Mouse (Mus musculus) kidney, embryonic 15.5 days (tissue): ENCODE results near the gene Xpot. TPM values are rescaled to one million over a fixed set of nuclear protein-coding genes. Genes with fewer than 3 reads are reported as not detected.

ENCODE experiments used
- ATAC-seq: fragments of 200-750 bp; cut with Nextera tagmentation; replicated peaks from 2 replicates; pipeline ENCODE4 v1.8.0; 2017; ENCODE audit warnings: moderate TSS enrichment; ENCODE audit not compliant: low FRiP score
- H3K27ac ChIP-seq: fragments of 300-500 bp; sonication (generic); 2 replicates; pipeline ENCODE4 v1.5.1; 2015; ENCODE audit warnings: mild to moderate bottlenecking, inconsistent platforms
- H3K27me3 ChIP-seq: fragments of 300-500 bp; sonication (generic); 2 replicates; pipeline ENCODE4 v1.6.1; 2015; ENCODE audit warnings: inconsistent platforms
- H3K36me3 ChIP-seq: fragments of 300-500 bp; sonication (generic); 2 replicates; pipeline ENCODE4 v1.6.1; 2015; ENCODE audit warnings: inconsistent platforms
- H3K4me1 ChIP-seq: fragments of 300-500 bp; sonication (generic); 2 replicates; pipeline ENCODE4 v1.6.1; 2015; ENCODE audit warnings: inconsistent platforms
- H3K4me2 ChIP-seq: fragments of 300-500 bp; sonication (generic); 2 replicates; pipeline ENCODE4 v1.6.1; 2015; ENCODE audit warnings: moderate library complexity, mild to moderate bottlenecking, inconsistent platforms
- H3K4me3 ChIP-seq: fragments of 300-500 bp; sonication (generic); replicated peaks from 2 replicates; pipeline ENCODE4 v1.5.1; 2015; ENCODE audit warnings: mild to moderate bottlenecking, inconsistent platforms
- H3K9ac ChIP-seq: fragments of 300-500 bp; sonication (generic); 2 replicates; pipeline ENCODE4 v1.6.1; 2015; ENCODE audit warnings: mild to moderate bottlenecking, inconsistent platforms
- H3K9me3 ChIP-seq: fragments of 300-500 bp; sonication (generic); replicated peaks from 2 replicates; pipeline ENCODE4 v1.6.1; 2016; ENCODE audit warnings: inconsistent platforms
- WGBS: fragments of 180-500 bp; shearing (Covaris S2); methylation state at CpG from one replicate; pipeline ENCODE4 v1.1.7; 2015; ENCODE audit warnings: mixed read lengths; 5-methylcytosine and 5-hydroxymethylcytosine counted together
- polyA plus RNA-seq: library from polyadenylated mRNA; unstranded; fragments of >200 nt; fragmentation: Nextera tagmentation; extraction: Ambion mirVana; gene quantifications from 2 replicates; pipeline ENCODE4 v1.2.1, GENCODE M21; 2015

Gene Xpot
- polyA plus RNA-seq, 1 experiment from 2014 or later, result 50.8 TPM

DNA sequence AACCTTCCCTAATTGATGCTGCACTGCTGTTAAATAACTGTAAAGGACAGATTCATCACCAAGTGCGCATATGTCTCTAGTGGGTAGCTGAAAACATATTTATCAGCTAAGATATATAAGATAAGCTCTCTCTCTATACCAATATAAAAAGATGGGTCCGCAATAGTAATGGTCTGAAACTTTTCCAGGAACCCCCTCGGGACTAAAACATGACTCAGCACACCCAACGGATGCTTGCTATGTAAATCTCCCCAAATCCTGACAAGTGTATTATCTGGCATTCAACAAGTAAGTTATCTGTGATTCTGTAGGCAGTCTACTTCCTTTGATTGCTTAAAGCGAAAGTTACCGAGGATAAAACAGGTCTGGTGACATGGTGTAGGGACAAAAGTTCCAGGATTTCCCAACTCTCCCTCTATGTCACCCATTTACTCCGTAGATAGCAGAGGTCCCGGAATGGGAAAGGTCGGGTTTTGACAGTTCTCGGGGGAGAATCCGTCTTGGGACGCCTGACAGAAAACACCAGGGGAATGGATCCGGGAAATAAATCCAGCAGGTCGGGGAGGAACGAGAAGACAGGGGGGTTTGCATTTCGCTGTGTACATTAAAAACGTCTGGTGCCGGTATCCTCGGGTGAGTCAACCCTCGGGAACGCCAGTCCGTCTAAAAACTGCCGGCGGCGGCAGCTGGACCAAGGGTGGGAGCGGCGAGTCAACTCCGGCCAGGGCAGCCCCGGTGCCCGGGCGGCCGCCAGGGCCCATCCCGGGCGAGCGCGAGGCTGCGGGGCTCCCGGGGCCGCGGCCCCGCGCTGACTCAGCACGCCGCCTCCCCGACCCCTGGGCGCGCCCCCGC, 40.1 kb downstream of the Xpot start:
- no peaks in the 10 kb centered on the region for H3K9me3 ChIP-seq
- H3K9ac ChIP-seq, result peak overlapping the region; percentile 87
- peaks cover 55% of the 10 kb centered on the region for H3K36me3 ChIP-seq
- H3K27ac ChIP-seq, result peak overlapping the region; percentile 85
- peak overlapping the region; percentile 89 for H3K4me3 ChIP-seq
- peak; percentile 82 for ATAC-seq
- peak overlapping the region; percentile 65 for H3K4me2 ChIP-seq
- no peaks in the 10 kb centered on the region for H3K27me3 ChIP-seq
- peaks cover 14% of the 10 kb centered on the region for H3K4me1 ChIP-seq
- WGBS, result 3% methylated on average over 40 of the region's 48 CpGs

DNA sequence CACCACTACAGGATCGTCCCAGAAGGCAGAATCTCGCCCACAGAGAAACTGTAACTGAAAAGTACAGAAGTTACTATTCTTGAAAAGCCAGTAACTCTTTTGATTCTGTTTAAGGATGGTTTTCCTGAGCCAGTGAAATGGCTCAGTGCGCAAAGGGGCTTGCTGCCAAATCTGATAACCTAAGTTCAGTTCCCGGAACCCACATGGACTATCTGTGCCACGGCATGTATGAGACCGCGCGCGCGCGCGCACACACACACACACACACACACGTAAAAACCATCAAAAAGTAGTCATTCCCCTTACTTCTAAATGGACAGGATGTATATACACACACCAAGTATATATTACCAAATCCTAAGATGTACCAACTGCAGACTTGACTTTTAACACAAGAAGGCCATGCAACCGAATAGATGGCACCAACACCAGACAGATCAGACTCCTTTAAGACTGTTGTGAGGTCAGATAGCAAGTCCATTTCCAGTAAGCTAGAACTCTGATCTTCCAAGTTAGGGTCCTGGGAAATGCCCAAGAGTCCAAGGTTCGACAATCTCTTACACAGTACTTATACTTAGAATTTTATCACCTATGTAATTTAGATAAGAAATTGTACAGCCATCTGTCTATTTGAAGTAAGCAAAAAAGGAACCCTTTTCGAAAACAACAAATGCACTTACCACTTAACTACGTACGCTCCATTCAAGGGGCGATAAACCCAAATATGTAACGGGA, 40.9 kb downstream of the Xpot start:
- ATAC-seq, result no peak
- H3K9ac ChIP-seq, result 0 out of 2 replicates have a peak overlapping the region, but pooled peaks have one; percentile 87
- H3K27me3 ChIP-seq, result no peaks in the 10 kb centered on the region
- H3K4me3 ChIP-seq, result peak overlapping the region; percentile 89
- H3K4me2 ChIP-seq, result peak overlapping the region; percentile 65
- no peaks in the 10 kb centered on the region for H3K9me3 ChIP-seq
- H3K4me1 ChIP-seq, result peaks cover 12% of the 10 kb centered on the region
- WGBS, result 86% methylated on average over 20 of the region's 20 CpGs
- H3K36me3 ChIP-seq, result peaks cover 56% of the 10 kb centered on the region
- H3K27ac ChIP-seq, result no peak overlapping the region

DNA sequence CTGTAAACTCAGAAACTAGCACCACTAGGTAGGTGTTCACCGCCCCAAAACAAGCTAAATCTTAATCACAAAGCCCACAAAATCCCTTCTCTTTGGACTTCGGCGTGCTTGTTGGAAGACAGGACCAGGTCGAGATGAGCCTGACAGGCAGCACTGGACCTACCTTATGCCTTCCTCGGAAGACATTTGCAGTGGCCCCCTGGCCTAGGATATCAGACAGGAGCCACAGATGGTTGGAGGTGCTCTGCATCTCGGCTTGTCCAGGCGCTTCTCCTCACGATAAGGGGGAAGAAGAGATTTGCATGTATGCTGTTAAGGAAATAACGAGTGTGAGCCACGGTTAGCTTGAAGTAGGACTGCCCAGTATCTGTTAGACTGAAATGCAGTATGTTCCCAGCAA, 42.1 kb downstream of the Xpot start:
- Histone ChIP-seq H3K4me1 (peaks cover 12% of the 10 kb centered on the region), H3K27me3 (no peaks in the 10 kb centered on the region), H3K27ac (no peak overlapping the region), H3K9me3 (no peaks in the 10 kb centered on the region), H3K9ac (no peak overlapping the region), H3K4me3 (no peak overlapping the region), H3K4me2 (no peak overlapping the region), H3K36me3 (peaks cover 49% of the 10 kb centered on the region)
- no peak for ATAC-seq
- WGBS, result 95% methylated on average over 10 of the region's 10 CpGs

DNA sequence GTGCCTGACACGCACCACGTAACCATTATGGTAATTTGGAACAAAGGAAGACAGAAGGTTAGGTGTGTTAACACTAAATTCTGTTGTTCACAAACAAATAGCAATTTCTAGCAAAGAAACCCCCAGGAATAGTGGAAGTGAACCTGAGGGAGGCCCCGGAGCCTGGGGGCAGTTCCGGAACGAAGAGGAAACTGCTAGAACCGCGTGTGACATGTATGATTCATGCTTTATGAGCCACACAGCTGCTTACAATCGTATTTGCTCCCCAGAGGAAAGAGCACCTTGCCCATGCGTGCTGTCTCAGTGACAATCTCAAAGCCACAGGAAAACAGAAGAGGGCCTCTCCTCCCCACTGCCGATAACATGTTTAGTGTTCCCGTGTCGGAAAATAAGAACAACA, 43.1 kb downstream of the Xpot start:
- Histone ChIP-seq H3K9me3 (no peaks in the 10 kb centered on the region), H3K36me3 (peaks cover 48% of the 10 kb centered on the region)
- WGBS, result 85% methylated on average over 12 of the region's 12 CpGs

DNA sequence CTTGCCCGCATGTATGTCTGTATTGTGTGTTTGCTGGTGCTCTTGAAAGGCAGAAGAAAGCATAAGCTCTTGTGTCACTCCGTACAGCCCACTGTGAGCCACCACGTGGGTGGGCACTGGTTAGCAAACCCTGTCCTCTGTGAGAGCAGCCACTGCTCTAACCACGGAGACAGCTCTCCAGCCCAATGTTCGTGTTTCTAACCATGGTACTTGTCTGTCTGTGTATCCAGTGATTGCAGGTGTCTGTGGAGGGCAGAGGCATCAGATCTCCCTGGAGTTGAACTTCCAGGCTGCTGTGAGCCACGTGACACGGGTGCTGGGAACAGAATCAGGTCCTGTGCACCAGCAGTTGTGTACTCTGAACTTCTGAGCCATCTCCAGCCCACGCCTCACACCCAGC, 43.8 kb downstream of the Xpot start:
- Histone ChIP-seq H3K4me3 (no peak overlapping the region), H3K9me3 (no peaks in the 10 kb centered on the region), H3K4me2 (no peak overlapping the region), H3K4me1 (peaks cover 12% of the 10 kb centered on the region), H3K27me3 (no peaks in the 10 kb centered on the region), H3K9ac (no peak overlapping the region), H3K36me3 (peaks cover 53% of the 10 kb centered on the region), H3K27ac (no peak overlapping the region)
- 93% methylated on average over 8 of the region's 8 CpGs for WGBS
- no peak for ATAC-seq

More for the DNA sequence above, 43.1 kb downstream of the Xpot start:
- no peak overlapping the region for H3K9ac ChIP-seq
- peaks cover 12% of the 10 kb centered on the region for H3K4me1 ChIP-seq
- H3K27ac ChIP-seq, result peak overlapping the region; percentile 14; the same call in 1 of the 2 replicates
- H3K4me3 ChIP-seq, result no peak overlapping the region
- H3K4me2 ChIP-seq, result no peak overlapping the region
- no peaks in the 10 kb centered on the region for H3K27me3 ChIP-seq
- no peak for ATAC-seq

DNA sequence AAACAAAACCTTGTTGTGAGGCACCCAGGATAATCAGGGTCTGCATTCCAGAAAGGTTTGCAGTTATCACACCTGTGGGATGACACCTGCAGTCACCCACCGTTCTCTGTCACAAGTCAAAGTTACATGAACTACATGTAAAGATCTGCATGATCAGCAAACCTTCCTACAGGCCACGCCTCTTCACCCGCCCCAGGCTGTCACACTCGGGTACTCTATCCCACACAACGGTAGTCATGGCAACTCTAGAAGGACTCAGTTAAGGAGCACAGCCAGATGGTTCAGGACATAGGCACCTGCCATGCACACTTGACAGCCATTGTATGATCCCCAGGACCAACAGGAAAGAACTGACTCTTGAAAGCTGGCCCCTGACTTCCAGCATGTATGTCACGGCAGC, 44.7 kb downstream of the Xpot start:
- 75% methylated on average over 6 of the region's 6 CpGs for WGBS
- Histone ChIP-seq H3K4me2 (no peak overlapping the region), H3K27me3 (no peaks in the 10 kb centered on the region), H3K9me3 (no peaks in the 10 kb centered on the region), H3K4me3 (no peak overlapping the region), H3K9ac (no peak overlapping the region), H3K27ac (no peak overlapping the region), H3K4me1 (peaks cover 12% of the 10 kb centered on the region), H3K36me3 (peaks cover 54% of the 10 kb centered on the region)
- ATAC-seq, result 0 out of 2 replicates have a peak, but pooled peaks have one; percentile 52

DNA sequence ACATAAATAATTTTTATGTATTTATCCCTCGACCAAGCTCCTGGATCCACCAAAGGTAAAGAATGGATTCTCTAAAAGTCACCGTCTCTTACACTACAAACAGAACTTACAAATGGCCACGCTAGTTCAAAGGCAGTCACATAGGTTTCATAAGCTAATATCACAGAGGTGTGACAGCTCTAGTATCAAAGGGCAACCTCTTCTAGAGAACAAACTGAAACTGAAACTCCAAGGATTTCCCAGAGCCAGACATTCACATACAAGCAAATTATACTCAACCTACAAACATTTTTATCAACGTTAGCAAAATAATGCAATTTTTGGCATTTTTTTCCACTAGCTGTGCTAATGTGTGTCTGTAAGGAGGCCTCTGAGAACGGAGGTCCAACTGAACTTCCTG, 45.8 kb downstream of the Xpot start:
- no peaks in the 10 kb centered on the region for H3K9me3 ChIP-seq
- H3K9ac ChIP-seq, result no peak overlapping the region
- no peaks in the 10 kb centered on the region for H3K27me3 ChIP-seq
- H3K36me3 ChIP-seq, result peaks cover 64% of the 10 kb centered on the region
- ATAC-seq, result no peak
- no peak overlapping the region for H3K4me3 ChIP-seq
- H3K4me2 ChIP-seq, result no peak overlapping the region
- 98% methylated on average over 5 of the region's 5 CpGs for WGBS
- no peak overlapping the region for H3K27ac ChIP-seq
- peaks cover 9% of the 10 kb centered on the region for H3K4me1 ChIP-seq

DNA sequence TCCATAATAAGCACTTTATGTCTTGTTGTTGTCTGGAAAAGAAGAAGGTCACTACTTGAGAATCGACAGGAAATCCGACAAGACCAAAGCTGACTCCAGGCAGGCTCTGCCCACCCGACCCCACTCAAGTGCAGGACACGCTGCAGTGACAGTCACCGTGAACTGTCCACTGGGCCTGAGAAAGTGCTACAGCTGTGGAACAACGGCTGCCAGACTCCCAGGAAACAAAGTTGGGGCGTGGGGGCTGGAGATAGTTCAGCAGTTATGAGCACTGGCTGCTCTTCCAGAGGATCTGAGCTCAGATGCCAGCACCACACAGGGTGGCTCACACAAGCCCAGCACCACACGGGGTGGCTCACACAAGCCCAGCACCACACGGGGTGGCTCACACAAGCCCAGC, 49.8 kb downstream of the Xpot start:
- Histone ChIP-seq H3K9me3 (no peaks in the 10 kb centered on the region), H3K4me3 (no peak overlapping the region), H3K27ac (no peak overlapping the region), H3K9ac (no peak overlapping the region), H3K36me3 (peaks cover 61% of the 10 kb centered on the region), H3K4me1 (0 out of 2 replicates have a peak, but pooled peaks cover under 1% of the 10 kb centered on the region), H3K27me3 (no peaks in the 10 kb centered on the region), H3K4me2 (no peak overlapping the region)
- ATAC-seq, result no peak
- WGBS, result 75% methylated on average over 9 of the region's 9 CpGs

DNA sequence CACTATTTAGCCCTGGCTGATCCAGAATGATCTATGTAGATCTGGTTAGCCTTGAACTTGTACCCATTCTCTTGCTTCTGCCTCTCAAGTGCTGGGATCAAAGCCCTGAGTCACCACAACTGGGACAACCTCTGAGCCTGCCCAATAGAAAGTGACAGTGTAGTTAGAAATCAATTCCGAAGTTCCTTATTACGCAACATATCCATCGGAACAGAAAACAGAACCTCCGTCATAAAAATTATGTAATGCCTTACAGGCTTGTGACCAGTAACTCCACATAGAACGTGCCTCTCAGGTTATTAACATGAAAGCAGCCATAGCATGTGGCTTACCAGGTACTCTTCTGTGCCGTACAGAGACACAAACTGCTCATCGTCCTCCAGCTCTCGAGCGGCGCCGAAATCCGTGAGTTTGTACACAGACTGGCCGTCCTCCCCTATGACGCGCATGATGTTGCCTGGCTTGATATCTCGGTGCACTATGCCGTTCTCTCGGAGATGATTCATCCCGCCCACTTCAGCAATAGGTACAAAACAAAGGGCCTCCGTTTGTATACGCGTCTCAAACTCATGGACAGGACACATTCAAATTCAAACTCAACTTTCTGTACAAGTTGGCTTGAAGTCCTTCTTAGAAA, 54.5 kb downstream of the Xpot start:
- WGBS, result 97% methylated on average over 22 of the region's 22 CpGs
- H3K27ac ChIP-seq, result no peak overlapping the region
- ATAC-seq, result no peak
- H3K4me1 ChIP-seq, result no peaks in the 10 kb centered on the region; the same call in 1 of the 2 replicates
- no peaks in the 10 kb centered on the region for H3K27me3 ChIP-seq
- H3K9ac ChIP-seq, result no peak overlapping the region
- H3K4me2 ChIP-seq, result no peak overlapping the region
- H3K36me3 ChIP-seq, result peaks cover 70% of the 10 kb centered on the region
- H3K4me3 ChIP-seq, result no peak overlapping the region
- no peaks in the 10 kb centered on the region for H3K9me3 ChIP-seq

DNA sequence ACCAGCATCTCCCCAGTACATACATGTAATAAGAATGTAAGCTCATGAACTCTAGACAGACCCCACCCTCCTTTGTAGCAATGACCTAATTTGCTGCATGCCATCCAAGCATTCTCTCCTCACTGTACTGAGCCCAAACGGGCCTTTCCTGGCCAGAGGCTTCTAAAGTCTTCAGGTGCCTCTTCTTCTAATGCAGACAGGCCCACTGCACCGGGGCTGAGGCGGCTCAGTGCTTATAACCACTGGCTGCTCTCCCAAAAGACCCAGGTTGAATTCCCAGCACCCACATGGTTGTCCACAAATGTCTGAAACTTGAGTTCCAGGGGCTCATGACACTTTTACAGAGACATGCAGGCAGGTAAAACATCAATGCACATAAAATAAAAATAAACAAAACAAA, 55.1 kb downstream of the Xpot start:
- Histone ChIP-seq H3K9ac (no peak overlapping the region), H3K27me3 (no peaks in the 10 kb centered on the region), H3K4me1 (no peaks in the 10 kb centered on the region; the same call in 1 of the 2 replicates), H3K9me3 (no peaks in the 10 kb centered on the region), H3K4me2 (no peak overlapping the region), H3K4me3 (no peak overlapping the region), H3K36me3 (peaks cover 66% of the 10 kb centered on the region), H3K27ac (no peak overlapping the region)
- ATAC-seq, result no peak
- 93% methylated on average over 3 of the region's 3 CpGs for WGBS

DNA sequence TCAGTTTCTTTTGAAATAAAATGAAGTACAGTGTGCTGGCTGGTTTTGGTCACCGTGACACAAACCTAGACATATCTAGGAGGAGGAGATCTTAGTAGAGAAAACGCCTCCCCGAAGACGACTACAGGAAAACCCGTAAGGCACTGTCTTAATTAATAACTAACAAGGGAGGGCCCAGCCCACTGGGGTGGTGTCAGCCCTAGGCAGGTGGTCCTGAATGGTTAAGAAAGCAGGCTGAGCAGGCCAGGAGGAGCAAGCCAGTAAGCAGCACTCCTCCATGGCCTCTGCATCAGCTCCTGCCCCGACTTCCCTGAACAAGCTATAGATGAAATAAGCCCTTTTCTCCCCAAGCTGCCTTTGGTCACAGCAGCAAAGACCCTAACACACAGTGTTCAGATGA, 56.3 kb downstream of the Xpot start:
- no peak for ATAC-seq
- H3K27me3 ChIP-seq, result no peaks in the 10 kb centered on the region
- H3K4me3 ChIP-seq, result no peak overlapping the region
- H3K27ac ChIP-seq, result no peak overlapping the region
- peaks cover 65% of the 10 kb centered on the region for H3K36me3 ChIP-seq
- no peak overlapping the region for H3K9ac ChIP-seq
- no peak overlapping the region for H3K4me2 ChIP-seq
- H3K9me3 ChIP-seq, result no peaks in the 10 kb centered on the region
- H3K4me1 ChIP-seq, result no peaks in the 10 kb centered on the region; the same call in 1 of the 2 replicates
- 78% methylated on average over 6 of the region's 6 CpGs for WGBS
